Mouse (Mus musculus) forebrain, embryonic 15.5 days (tissue): ENCODE results near the gene Dennd6a. TPM values are rescaled to one million over a fixed set of nuclear protein-coding genes. Genes with fewer than 3 reads are reported as not detected.

Source experiments
- microRNA-seq: library from miRNA; unstranded; fragments of <30 nt; microRNA quantifications from one replicate; pipeline ENCODE4, GENCODE M21; 2016
- polyA plus RNA-seq: library from polyadenylated mRNA; unstranded; fragments of >200 nt; fragmentation: Nextera tagmentation; extraction: Ambion mirVana; gene quantifications from 2 replicates; pipeline ENCODE4 v1.2.1, GENCODE M21; 2015

Dennd6a gene
- polyA plus RNA-seq, 1 experiment from 2014 or later, result 23.8 TPM

Small RNA genes lying within 50 kb of the gene (microRNA-seq; reads per million reads assigned to microRNA genes)
- 0.88 reads per million for gene Mir7672

Other genes starting within 250 kb of the Dennd6a start
- 13.1 and 14.9 TPM in 2 replicates for gene Slmap, start 38.9 kb upstream of the Dennd6a start, polyA plus RNA-seq
- gene Arf4, start 64.2 kb downstream of the Dennd6a start, polyA plus RNA-seq, result 630 and 640 TPM in 2 replicates
- 12.7 and 13.1 TPM in 2 replicates for gene Pde12, start 96.0 kb downstream of the Dennd6a start, polyA plus RNA-seq
- 0.09 and 0.10 TPM in 2 replicates for gene Dnah12, start 119.4 kb downstream of the Dennd6a start, polyA plus RNA-seq